Mouse (Mus musculus): ENCODE measurements around the gene Faim2. TPM values are rescaled to one million over a fixed set of nuclear protein-coding genes. Genes with fewer than 3 reads are reported as not detected.

The Faim2 gene
- polyA plus RNA-seq, 1 experiment from 2014 or later, result 0.81 TPM

DNA sequence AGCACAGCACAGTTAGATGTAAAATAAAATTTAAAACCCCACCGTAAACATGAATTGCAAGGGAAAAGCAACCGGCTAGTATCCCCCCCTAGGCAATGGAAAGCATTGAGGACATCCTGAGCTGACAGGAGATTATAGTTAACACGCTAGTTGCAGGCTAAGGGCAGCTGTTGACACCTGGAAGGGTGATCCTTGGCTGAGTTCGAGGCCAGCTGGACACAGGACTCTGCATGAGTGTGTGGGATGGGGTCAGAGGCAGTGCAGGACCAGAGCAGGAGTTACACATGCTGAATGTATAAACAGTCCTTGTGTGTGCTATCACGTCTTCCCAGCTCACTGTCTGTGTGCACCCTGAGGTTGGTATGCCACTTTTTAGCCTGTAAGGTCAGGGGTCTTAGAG is 24.7 kb downstream of the Faim2 start:
- Histone ChIP-seq H3K9ac (replicated peaks; ENCODE audit: low read depth) (no peak overlapping the region), H3K9me3 (ENCODE audit: low read length) (no peaks in the 10 kb centered on the region), H3K27ac (ENCODE audit: low read length) (no peak overlapping the region), H3K27me3 (replicated peaks; ENCODE audit: insufficient read depth, low read length) (no peaks in the 10 kb centered on the region), H3K4me3 (ENCODE audit: low read depth, low read length) (no peak overlapping the region), H3K36me3 (ENCODE audit: insufficient read depth, low read length) (no peaks in the 10 kb centered on the region), H3K4me1 (ENCODE audit: insufficient read depth, low read depth, low read length) (peaks cover 41% of the 10 kb centered on the region), H3K4me2 (replicated peaks; ENCODE audit: low read depth, low read length) (no peak overlapping the region)
- no peak for ATAC-seq
- DNase-seq (ENCODE audit: low spot score), result no peak
- WGBS, result 61% methylated on average over 5 of the region's 5 CpGs
- TF ChIP-seq CTCF (IDR thresholded peaks at IDR 0.05) (no peak), EP300 (IDR thresholded peaks at IDR 0.05) (no peak)

DNA sequence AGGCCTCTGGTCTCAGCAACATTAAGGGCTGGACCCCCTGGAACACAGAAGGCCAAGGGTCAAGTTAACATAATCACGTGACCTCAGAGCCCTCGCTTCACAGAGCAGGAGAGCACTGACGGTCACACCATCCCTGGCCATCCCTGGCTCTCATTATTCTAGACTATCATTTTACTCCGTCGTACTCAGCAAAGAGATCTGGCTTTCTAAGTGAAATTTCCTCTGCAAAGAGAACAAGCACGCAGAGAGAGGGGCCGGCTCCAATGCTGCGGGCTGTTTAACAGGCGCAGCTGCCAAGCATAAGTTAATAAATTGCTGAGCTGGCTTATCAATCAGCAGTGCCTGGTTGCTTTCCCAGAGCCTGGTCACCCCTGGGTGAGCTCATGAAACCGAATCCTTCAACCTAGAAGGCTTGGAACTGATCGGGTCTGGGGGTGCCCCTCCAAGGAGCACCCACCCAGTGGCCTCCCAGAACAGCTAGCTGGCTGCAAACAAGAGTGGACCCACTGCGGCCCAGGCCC is 25.6 kb downstream of the Faim2 start:
- WGBS, result 44% methylated on average over 12 of the region's 12 CpGs
- Histone ChIP-seq H3K4me3 (ENCODE audit: low read depth, low read length) (no peak overlapping the region), H3K36me3 (ENCODE audit: insufficient read depth, low read length) (no peaks in the 10 kb centered on the region), H3K4me2 (replicated peaks; ENCODE audit: low read depth, low read length) (no peak overlapping the region), H3K9me3 (ENCODE audit: low read length) (no peaks in the 10 kb centered on the region), H3K9ac (replicated peaks; ENCODE audit: low read depth) (no peak overlapping the region), H3K4me1 (ENCODE audit: insufficient read depth, low read depth, low read length) (peaks cover 41% of the 10 kb centered on the region), H3K27ac (ENCODE audit: low read length) (no peak overlapping the region), H3K27me3 (replicated peaks; ENCODE audit: insufficient read depth, low read length) (no peaks in the 10 kb centered on the region)
- no peak for TF ChIP-seq EP300 (IDR thresholded peaks at IDR 0.05)
- no peak for TF ChIP-seq CTCF (IDR thresholded peaks at IDR 0.05)
- DNase-seq (ENCODE audit: low spot score) (no peak), ATAC-seq (no peak)

DNA sequence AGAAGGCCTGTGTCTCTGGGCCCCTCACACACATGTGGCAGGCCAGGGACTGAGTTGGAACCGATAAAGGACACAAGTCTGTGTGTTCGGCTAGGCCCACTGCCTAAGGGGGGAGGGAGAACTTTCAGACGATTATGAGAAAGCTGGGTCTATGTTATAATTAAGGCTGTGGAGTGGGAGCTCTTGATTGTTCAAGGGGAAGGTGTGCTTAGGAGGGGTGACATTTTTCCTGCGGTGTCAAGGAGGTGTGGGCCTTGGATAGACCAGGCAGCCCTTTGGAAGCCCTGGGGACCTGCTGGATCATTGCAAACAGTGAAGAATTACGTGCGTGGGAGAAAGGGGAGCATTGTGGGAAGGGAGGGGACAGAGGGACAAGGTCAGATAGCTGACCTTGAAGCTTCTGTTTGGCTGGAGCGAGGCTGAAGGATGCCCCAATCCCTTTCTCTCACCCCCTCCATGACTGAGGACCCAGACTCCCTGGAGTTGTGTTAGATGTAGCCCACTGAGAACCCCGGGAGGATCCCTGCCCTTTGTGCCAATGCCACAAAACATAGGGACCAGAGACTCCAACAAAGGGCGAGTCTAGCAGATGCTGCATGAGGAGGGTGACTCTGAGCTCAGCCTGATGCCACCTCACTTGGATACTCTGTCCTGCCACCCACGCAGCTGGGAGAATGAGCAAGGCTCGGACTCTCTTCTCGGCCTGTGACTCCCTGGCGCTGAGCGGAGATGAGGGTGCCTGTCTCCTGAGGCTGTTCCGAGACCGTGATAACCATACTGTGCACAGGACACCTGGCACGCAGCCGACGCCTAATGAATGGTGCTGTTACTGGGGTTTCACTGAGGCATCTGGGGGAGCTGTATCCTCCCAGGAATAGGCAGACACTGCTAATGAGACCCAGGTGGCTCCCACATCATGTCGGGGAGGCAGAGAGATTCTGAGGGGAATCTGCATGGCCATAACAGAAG is 26.4 kb downstream of the Faim2 start:
- Histone ChIP-seq H3K36me3 (ENCODE audit: insufficient read depth, low read length) (no peaks in the 10 kb centered on the region), H3K4me3 (ENCODE audit: low read depth, low read length) (no peak overlapping the region), H3K27me3 (replicated peaks; ENCODE audit: insufficient read depth, low read length) (no peaks in the 10 kb centered on the region), H3K4me2 (replicated peaks; ENCODE audit: low read depth, low read length) (no peak overlapping the region), H3K9ac (replicated peaks; ENCODE audit: low read depth) (no peak overlapping the region), H3K4me1 (ENCODE audit: insufficient read depth, low read depth, low read length) (peaks cover 41% of the 10 kb centered on the region), H3K9me3 (ENCODE audit: low read length) (no peaks in the 10 kb centered on the region), H3K27ac (ENCODE audit: low read length) (peak overlapping the region; percentile 55)
- 69% methylated on average over 20 of the region's 20 CpGs for WGBS
- DNase-seq (ENCODE audit: low spot score), result peak; percentile 55
- ATAC-seq, result no peak
- TF ChIP-seq EP300 (IDR thresholded peaks at IDR 0.05) (peak; percentile 51), CTCF (IDR thresholded peaks at IDR 0.05) (no peak)

GRCm38 (mm10) chr15:99500320-99500719 is 27.6 kb downstream of the Faim2 start:
- H3K4me1 ChIP-seq (ENCODE audit: insufficient read depth, low read depth, low read length), result peaks cover 32% of the 10 kb centered on the region

DNA sequence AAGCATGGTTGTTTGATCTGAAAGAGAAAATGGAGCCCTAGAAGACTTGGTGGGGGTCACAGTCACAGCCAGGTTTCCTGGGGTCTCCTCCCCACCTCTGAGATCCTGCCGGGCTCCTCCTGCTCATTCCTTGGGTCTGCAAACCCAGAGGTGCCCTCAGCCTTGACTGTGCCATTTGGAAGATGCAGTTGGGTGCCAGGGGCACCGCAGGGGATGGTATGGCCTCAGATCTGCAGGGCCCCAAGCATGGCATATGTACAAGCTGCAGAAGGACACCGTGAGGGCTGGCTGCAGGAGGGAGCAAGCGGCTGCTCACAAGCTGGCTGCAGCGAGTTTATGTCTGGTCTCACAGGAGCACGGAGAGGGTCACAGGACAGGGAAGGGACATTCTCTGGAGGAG is 28.2 kb downstream of the Faim2 start:
- no peaks in the 10 kb centered on the region for H3K27me3 ChIP-seq (replicated peaks; ENCODE audit: insufficient read depth, low read length)
- no peak overlapping the region for H3K4me3 ChIP-seq (ENCODE audit: low read depth, low read length)
- no peak overlapping the region for H3K9ac ChIP-seq (replicated peaks; ENCODE audit: low read depth)
- no peak for ATAC-seq
- peak overlapping the region; percentile 93; the same call in 1 of the 2 replicates for H3K27ac ChIP-seq (ENCODE audit: low read length)
- WGBS, result 37% methylated on average over 6 of the region's 6 CpGs
- H3K36me3 ChIP-seq (ENCODE audit: insufficient read depth, low read length), result no peaks in the 10 kb centered on the region
- no peak overlapping the region for H3K4me2 ChIP-seq (replicated peaks; ENCODE audit: low read depth, low read length)
- DNase-seq (ENCODE audit: low spot score), result peak; percentile 27
- H3K9me3 ChIP-seq (ENCODE audit: low read length), result no peaks in the 10 kb centered on the region
- H3K4me1 ChIP-seq (ENCODE audit: insufficient read depth, low read depth, low read length), result peaks cover 32% of the 10 kb centered on the region
- TF ChIP-seq EP300 (IDR thresholded peaks at IDR 0.05) (no peak), CTCF (IDR thresholded peaks at IDR 0.05) (no peak)

More at GRCm38 (mm10) chr15:99500320-99500719, 27.6 kb downstream of the Faim2 start:
- H3K36me3 ChIP-seq (ENCODE audit: insufficient read depth, low read length), result no peaks in the 10 kb centered on the region
- TF ChIP-seq CTCF (IDR thresholded peaks at IDR 0.05) (no peak), EP300 (IDR thresholded peaks at IDR 0.05) (peak; percentile 88)
- no peak overlapping the region for H3K4me3 ChIP-seq (ENCODE audit: low read depth, low read length)
- H3K27me3 ChIP-seq (replicated peaks; ENCODE audit: insufficient read depth, low read length), result no peaks in the 10 kb centered on the region
- no peak overlapping the region for H3K4me2 ChIP-seq (replicated peaks; ENCODE audit: low read depth, low read length)
- ATAC-seq (peak; percentile 34), DNase-seq (ENCODE audit: low spot score) (peak; percentile 85)
- no peak overlapping the region for H3K9ac ChIP-seq (replicated peaks; ENCODE audit: low read depth)
- no peaks in the 10 kb centered on the region for H3K9me3 ChIP-seq (ENCODE audit: low read length)
- 0% methylated on average over 4 of the region's 5 CpGs for WGBS
- peak overlapping the region; percentile 93 for H3K27ac ChIP-seq (ENCODE audit: low read length)

DNA sequence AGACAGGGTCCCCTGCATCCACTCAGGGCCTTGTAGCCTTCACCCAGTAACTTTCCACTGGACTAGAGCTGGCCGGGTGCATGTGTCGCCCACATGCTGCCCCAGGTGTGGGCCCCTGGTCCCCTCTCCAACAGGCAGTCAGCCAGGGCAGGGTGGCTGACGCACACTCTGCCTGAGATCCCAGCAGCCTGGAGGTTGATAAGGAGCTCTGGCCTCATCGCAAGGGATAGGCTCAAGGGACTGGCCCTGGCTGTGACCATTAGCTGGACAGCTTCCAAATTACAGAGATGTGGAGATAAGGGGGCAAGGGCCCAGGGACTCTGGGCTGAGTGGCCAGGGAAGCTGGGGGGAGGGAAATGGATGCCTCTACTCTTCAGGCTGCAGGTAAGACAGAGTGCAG is 29.2 kb downstream of the Faim2 start:
- Histone ChIP-seq H3K9ac (replicated peaks; ENCODE audit: low read depth) (no peak overlapping the region), H3K4me1 (ENCODE audit: insufficient read depth, low read depth, low read length) (peaks cover 32% of the 10 kb centered on the region), H3K4me3 (ENCODE audit: low read depth, low read length) (no peak overlapping the region), H3K27me3 (replicated peaks; ENCODE audit: insufficient read depth, low read length) (no peaks in the 10 kb centered on the region), H3K27ac (ENCODE audit: low read length) (peak overlapping the region; percentile 93), H3K9me3 (ENCODE audit: low read length) (no peaks in the 10 kb centered on the region), H3K36me3 (ENCODE audit: insufficient read depth, low read length) (no peaks in the 10 kb centered on the region), H3K4me2 (replicated peaks; ENCODE audit: low read depth, low read length) (no peak overlapping the region)
- TF ChIP-seq CTCF (IDR thresholded peaks at IDR 0.05), result no peak
- peak; percentile 81 for TF ChIP-seq EP300 (IDR thresholded peaks at IDR 0.05)
- peak; percentile 80 for ATAC-seq
- WGBS, result 32% methylated on average over 4 of the region's 4 CpGs
- DNase-seq (ENCODE audit: low spot score), result peak; percentile 90

All from lung, postnatal 0 days (tissue).